Mouse (Mus musculus) myocyte (in vitro differentiated cells): ENCODE measurements at regions not wholly inside any gene's neighbourhood (a gene's known extent, or its start where the extent isn't known, plus 50 kb on each side); places are given as distances from the start of the nearest gene placed in this dataset.

Experiments
- H3K27me3 ChIP-seq: one replicate; pipeline ENCODE4 v1.6.1; 2011; ENCODE audit not compliant: control insufficient read depth, insufficient read depth, insufficient read length
- H3K36me3 ChIP-seq: one replicate; pipeline ENCODE4 v1.6.1; 2011; ENCODE audit not compliant: control insufficient read depth, insufficient read depth
- H3K4me2 ChIP-seq: one replicate; pipeline ENCODE4 v1.6.1; 2011; ENCODE audit warnings: low read depth, control low read depth
- H3K4me3 ChIP-seq: one replicate; pipeline ENCODE4 v1.5.1; 2011; ENCODE audit warnings: mild to moderate bottlenecking, control low read depth, moderate library complexity
- H3K79me2 ChIP-seq: one replicate; pipeline ENCODE4 v1.6.1; 2011; ENCODE audit not compliant: control insufficient read depth, insufficient read depth
- H3ac ChIP-seq: one replicate; pipeline ENCODE4 v1.6.1; 2011; ENCODE audit not compliant: control insufficient read depth, insufficient read length
- CEBPB ChIP-seq: IDR thresholded peaks from 2 replicates; pipeline ENCODE4 v1.6.1; 2011; ENCODE audit warnings: mild to moderate bottlenecking, moderate library complexity; ENCODE audit not compliant: poor library complexity, insufficient read depth, severe bottlenecking
- E2F4 ChIP-seq: IDR thresholded peaks from one replicate; pipeline ENCODE4 v1.6.1; 2011; ENCODE audit warnings: mild to moderate bottlenecking, control low read depth, moderate library complexity; ENCODE audit not compliant: insufficient read depth
- MAX ChIP-seq: IDR thresholded peaks from one replicate; pipeline ENCODE4 v1.6.1; 2011; ENCODE audit warnings: low read depth, mild to moderate bottlenecking, control low read depth
- MYOD1 ChIP-seq, 3 experiments: IDR thresholded peaks; one replicate each; pipeline ENCODE4 v1.6.1; 2011; ENCODE audit warnings: control low read depth in 2 of 3, low read depth in 2 of 3, mild to moderate bottlenecking in 2 of 3, moderate library complexity in 1 of 3; ENCODE audit not compliant: insufficient read length in 2 of 3, control insufficient read depth in 1 of 3
- MYOG ChIP-seq, 3 experiments: IDR thresholded peaks; one replicate each; pipeline ENCODE4 v1.6.1; 2011; ENCODE audit warnings: control low read depth in 2 of 3, low read depth in 2 of 3, mild to moderate bottlenecking in 2 of 3; ENCODE audit not compliant: insufficient read length in 2 of 3, control insufficient read depth in 1 of 3, insufficient read depth in 1 of 3
- POLR2A ChIP-seq: IDR thresholded peaks from one replicate; pipeline ENCODE4 v1.6.1; 2011; ENCODE audit warnings: low read depth, mild to moderate bottlenecking, control low read depth, moderate library complexity; ENCODE audit not compliant: insufficient read length
- POLR2AphosphoS2 ChIP-seq: IDR thresholded peaks from one replicate; pipeline ENCODE4 v1.6.1; 2011; ENCODE audit warnings: low read depth, control low read depth; ENCODE audit not compliant: insufficient read length
- REST ChIP-seq: IDR thresholded peaks from one replicate; pipeline ENCODE4 v1.6.1; 2011; ENCODE audit warnings: mild to moderate bottlenecking, control low read depth, moderate library complexity; ENCODE audit not compliant: insufficient read depth, insufficient read length
- SRF ChIP-seq: IDR thresholded peaks from one replicate; pipeline ENCODE4 v1.6.1; 2011; ENCODE audit warnings: low read depth; ENCODE audit not compliant: control insufficient read depth, insufficient read length
- TCF12 ChIP-seq: IDR thresholded peaks from one replicate; pipeline ENCODE4 v1.6.1; 2011; ENCODE audit warnings: mild to moderate bottlenecking, control low read depth; ENCODE audit not compliant: poor library complexity, insufficient read depth, severe bottlenecking
- TCF3 ChIP-seq: IDR thresholded peaks from one replicate; pipeline ENCODE4 v1.6.1; 2011; ENCODE audit warnings: low read depth, control low read depth; ENCODE audit not compliant: insufficient read length
- USF1 ChIP-seq: IDR thresholded peaks from one replicate; pipeline ENCODE4 v1.6.1; 2011; ENCODE audit warnings: low read depth, mild to moderate bottlenecking, control low read depth, moderate library complexity

DNA sequence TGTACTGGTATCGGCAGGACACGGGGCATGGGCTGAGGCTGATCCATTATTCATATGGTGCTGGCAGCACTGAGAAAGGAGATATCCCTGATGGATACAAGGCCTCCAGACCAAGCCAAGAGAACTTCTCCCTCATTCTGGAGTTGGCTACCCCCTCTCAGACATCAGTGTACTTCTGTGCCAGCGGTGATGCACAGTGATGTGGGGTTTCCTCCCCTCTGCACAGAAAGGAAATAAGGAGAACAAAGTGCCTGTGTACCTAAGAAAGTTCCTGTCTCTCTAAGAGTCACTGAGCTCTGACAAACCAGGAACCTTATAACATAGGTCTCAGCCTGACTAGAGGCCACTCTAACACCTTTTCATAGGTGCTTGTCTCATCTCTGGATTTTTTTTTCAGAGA lies 86.3 kb upstream of the 2210010C04Rik start:
- H3K36me3 ChIP-seq = no peaks in the 10 kb centered on the region
- no peaks in the 10 kb centered on the region for H3K79me2 ChIP-seq
- no peaks in the 10 kb centered on the region for H3K27me3 ChIP-seq
- no peak overlapping the region for H3K4me2 ChIP-seq
- no peak for TF ChIP-seq E2F4
- no peak for TF ChIP-seq POLR2A
- no peak for TF ChIP-seq REST
- TF ChIP-seq POLR2AphosphoS2 = no peak
- no peak for TF ChIP-seq MYOG (IDR thresholded peaks at IDR 0.05; ENCODE audit: control insufficient read depth in 1 of 3, insufficient read depth in 1 of 3, insufficient read length in 2 of 3, low read depth in 2 of 3)
- TF ChIP-seq SRF = no peak
- no peak overlapping the region for H3ac ChIP-seq
- no peak overlapping the region for H3K4me3 ChIP-seq

DNA sequence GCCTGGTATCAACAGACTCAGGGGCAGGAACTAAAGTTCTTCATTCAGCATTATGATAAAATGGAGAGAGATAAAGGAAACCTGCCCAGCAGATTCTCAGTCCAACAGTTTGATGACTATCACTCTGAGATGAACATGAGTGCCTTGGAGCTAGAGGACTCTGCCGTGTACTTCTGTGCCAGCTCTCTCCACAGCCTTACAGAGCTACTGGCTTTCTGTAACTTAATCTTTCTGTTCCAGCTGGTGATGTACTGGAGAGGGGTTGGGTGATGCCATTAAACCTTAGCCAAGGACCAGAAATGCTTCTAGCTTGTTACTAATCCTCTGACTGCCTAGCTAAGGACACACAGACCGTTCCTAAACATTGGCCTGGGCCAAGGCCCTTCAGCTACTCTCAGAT lies 83.9 kb upstream of the 2210010C04Rik start:
- Histone ChIP-seq H3ac (no peak overlapping the region), H3K27me3 (no peaks in the 10 kb centered on the region), H3K36me3 (no peaks in the 10 kb centered on the region), H3K4me3 (no peak overlapping the region), H3K4me2 (no peak overlapping the region), H3K79me2 (no peaks in the 10 kb centered on the region)
- TF ChIP-seq MYOD1 (IDR thresholded peaks at IDR 0.05; ENCODE audit: control insufficient read depth in 1 of 3, insufficient read length in 2 of 3, low read depth in 2 of 3) (no peak), USF1 (no peak), CEBPB (no peak), SRF (no peak), POLR2A (no peak), TCF3 (no peak), POLR2AphosphoS2 (no peak), REST (no peak), E2F4 (no peak), MAX (no peak), MYOG (IDR thresholded peaks at IDR 0.05; ENCODE audit: control insufficient read depth in 1 of 3, insufficient read depth in 1 of 3, insufficient read length in 2 of 3, low read depth in 2 of 3) (no peak), TCF12 (no peak)

- no peak overlapping the region for H3K4me3 ChIP-seq
- H3K79me2 ChIP-seq = no peaks in the 10 kb centered on the region
- peak overlapping the region; percentile 28 for H3K4me2 ChIP-seq
- no peak for TF ChIP-seq CEBPB
- no peak for TF ChIP-seq POLR2AphosphoS2
- TF ChIP-seq TCF12 = no peak
- TF ChIP-seq E2F4 = no peak
- TF ChIP-seq POLR2A = no peak
- TF ChIP-seq MYOG (IDR thresholded peaks at IDR 0.05; ENCODE audit: control insufficient read depth in 1 of 3, insufficient read depth in 1 of 3, insufficient read length in 2 of 3, low read depth in 2 of 3) = no peak
- TF ChIP-seq USF1 = no peak
- TF ChIP-seq SRF = no peak
- no peak for TF ChIP-seq MAX
- TF ChIP-seq MYOD1 (IDR thresholded peaks at IDR 0.05; ENCODE audit: control insufficient read depth in 1 of 3, insufficient read length in 2 of 3, low read depth in 2 of 3) = no peak
- TF ChIP-seq REST = no peak
- no peak for TF ChIP-seq TCF3
- H3K27me3 ChIP-seq = no peaks in the 10 kb centered on the region
- no peak overlapping the region for H3ac ChIP-seq
- no peaks in the 10 kb centered on the region for H3K36me3 ChIP-seq
These were observed 83.1 kb upstream of the 2210010C04Rik start for GRCm38 (mm10) chr6:41118201-41118976.

- Histone ChIP-seq H3K79me2 (no peaks in the 10 kb centered on the region), H3K4me2 (peak overlapping the region; percentile 14), H3K36me3 (no peaks in the 10 kb centered on the region), H3K4me3 (no peak overlapping the region), H3K27me3 (no peaks in the 10 kb centered on the region), H3ac (no peak overlapping the region)
- TF ChIP-seq MYOG (IDR thresholded peaks at IDR 0.05; ENCODE audit: control insufficient read depth in 1 of 3, insufficient read depth in 1 of 3, insufficient read length in 2 of 3, low read depth in 2 of 3) = no peak
- TF ChIP-seq POLR2AphosphoS2 = no peak
- TF ChIP-seq CEBPB = no peak
- no peak for TF ChIP-seq E2F4
- TF ChIP-seq POLR2A = no peak
- no peak for TF ChIP-seq REST
- TF ChIP-seq MYOD1 (IDR thresholded peaks at IDR 0.05; ENCODE audit: control insufficient read depth in 1 of 3, insufficient read length in 2 of 3, low read depth in 2 of 3) = no peak
- no peak for TF ChIP-seq SRF
- no peak for TF ChIP-seq TCF12
- TF ChIP-seq MAX = no peak
- no peak for TF ChIP-seq USF1
- TF ChIP-seq TCF3 = no peak
These were observed 78.6 kb upstream of the 2210010C04Rik start for GRCm38 (mm10) chr6:41113943-41114342.
